Mouse (Mus musculus): ENCODE measurements around the gene Slc35e3. TPM values are rescaled to one million over a fixed set of nuclear protein-coding genes. Genes with fewer than 3 reads are reported as not detected.
A peak's percentile ranks its signal among the peaks of the same experiment; 100 is the strongest.
"Not testable (repeated sequence)": the region's sequence is repeated elsewhere in the genome, so short reads cannot be mapped to it uniquely, and the experiment has no call there.

The Slc35e3 gene
- total RNA-seq, 2 experiments from 2014 or later: 9.0 to 16.0 TPM

DNA sequence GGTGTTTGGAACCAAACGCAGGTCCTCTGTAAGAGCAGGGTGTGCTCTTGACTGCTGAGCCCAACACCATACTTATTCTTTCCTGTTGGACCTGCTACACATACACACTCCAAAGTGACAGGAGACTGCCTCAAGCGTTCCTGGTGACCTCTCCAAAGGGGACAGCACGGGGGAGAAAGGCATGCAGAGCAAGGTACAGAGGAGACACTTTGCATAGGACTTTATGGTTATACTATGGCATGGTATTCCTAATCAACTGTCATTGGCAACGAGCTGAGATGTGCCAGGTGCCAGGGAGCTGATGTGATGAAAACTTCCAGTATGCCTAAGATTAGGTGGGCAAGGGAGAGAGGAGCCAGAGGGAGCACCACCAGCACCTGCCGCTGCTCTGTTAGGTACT lies 9.6 kb downstream of the Slc35e3 start:
- ATAC-seq (replicated peaks; ENCODE audit: poor library complexity): no peak

DNA sequence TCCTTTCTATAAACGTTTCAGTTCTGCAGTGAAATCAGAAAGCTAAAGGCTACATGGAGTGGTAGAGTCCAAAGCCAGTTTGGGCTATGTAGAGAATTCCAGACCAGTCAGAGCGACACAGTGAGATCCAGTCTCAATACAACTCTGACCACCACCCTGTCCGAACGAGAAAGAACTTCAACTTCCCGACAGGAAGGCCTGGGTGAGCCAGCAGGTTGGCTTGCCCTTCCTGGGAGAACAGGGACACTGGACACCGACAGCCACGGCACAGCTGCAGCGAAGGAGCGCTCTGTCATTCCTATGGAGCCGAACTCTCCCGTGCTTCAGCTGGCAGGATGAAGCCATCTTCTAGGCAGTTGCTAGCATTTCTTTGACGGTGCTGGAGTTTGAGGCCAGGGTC lies 10.8 kb downstream of the Slc35e3 start:
- ATAC-seq (replicated peaks; ENCODE audit: poor library complexity): not testable (repeated sequence)

DNA sequence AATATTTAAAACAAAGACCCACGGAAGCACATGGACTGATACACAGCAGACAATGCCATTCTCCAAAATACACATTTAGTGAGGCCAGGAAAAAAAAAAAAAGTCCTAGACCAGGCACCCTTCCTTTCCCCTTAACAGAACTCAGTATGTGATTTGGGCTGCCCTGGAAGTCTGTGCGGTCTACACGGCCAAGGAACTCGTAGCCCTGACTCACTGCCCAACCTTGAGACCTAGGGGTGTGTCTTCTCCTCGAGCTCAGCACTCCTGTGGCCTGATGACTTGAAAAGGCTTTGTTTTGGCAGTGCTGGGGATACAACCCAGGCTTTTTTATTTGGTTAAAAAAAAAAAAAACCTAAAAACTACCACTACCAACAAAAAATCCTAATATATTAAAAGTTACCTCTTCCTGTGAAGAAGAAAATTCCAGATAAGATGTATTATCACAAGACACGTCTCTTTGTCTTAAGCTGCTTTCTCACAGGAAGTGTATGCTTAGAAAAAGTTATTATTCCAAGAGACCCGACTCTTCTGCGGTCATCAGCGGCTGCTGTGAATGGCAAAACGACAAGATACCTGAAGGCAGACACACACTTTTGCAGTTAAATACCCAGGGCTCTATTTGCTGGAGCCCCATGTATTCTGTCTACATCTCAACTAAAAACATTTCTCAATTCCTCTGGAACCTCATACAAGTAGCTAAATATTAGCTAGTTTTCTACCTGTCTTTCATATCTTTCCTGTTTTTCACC lies 11.9 kb downstream of the Slc35e3 start:
- ATAC-seq (replicated peaks; ENCODE audit: poor library complexity): not testable (repeated sequence)

DNA sequence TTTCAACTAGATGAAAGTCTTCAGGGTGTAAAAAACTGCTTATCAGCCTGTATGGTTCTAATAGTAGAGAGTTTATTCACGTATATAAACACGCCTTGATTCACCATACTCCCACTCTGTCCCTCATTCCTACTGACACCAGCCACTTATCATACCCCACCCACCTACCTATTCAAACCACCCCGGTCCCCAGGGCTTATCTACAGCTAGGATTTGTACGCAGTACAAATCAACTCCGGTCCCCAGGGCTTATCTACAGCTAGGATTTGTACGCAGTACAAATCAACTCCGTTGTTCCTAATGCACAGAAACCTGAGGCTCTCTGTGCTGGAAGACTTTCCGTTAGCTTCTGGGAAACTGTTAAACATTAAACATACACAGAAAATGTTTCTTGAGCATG lies 12.5 kb downstream of the Slc35e3 start:
- ATAC-seq (replicated peaks; ENCODE audit: poor library complexity): not testable (repeated sequence)

DNA sequence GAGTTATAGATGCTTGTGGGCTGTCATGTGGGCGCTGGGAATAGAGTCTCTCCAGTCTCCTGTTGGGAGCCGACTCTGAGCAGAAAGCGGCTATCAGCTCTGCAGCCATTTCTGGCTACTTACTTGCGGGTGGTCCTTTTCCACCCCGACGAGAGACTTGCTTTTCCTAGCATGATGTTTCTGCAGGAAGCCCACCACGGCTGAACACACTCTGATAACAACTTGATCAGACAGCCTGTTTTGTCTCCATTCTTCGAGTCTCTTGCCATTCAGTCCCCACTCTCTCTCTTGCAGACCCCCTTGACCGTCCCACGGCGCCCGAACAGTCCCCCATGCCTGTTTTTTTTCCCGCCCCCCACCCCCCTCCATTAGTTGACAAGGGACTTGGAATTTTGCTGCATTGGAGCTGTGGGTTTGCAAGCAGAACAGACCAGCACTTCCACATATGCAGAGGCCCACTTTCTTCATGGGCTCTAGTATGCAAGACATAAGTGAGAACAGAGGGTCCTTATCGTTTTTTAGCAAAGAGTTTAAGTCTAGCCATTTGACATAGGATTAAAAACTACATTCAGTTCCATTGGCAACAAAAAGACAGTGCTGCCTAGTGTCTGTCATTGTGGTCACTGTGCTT lies 13.1 kb downstream of the Slc35e3 start:
- no peak for ATAC-seq (replicated peaks; ENCODE audit: poor library complexity)

DNA sequence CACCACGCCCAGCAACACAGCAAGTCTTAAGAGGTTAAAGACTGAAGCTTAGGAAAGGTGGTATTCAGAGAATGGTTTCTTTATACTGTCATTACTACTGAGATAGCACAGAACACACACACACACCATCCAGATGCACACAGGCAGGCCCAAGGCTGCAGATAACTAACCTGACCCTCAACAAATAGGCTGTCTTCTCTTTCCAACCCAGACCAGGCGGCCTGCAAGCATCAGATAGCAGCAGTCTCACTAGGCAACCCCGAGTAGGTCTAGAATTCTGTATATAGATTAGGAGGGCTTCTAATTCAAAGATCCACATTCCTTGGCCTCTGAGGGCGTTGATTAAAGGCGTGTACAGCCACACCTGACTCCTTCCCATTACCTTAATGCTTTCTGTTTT lies 14.0 kb downstream of the Slc35e3 start:
- ATAC-seq (replicated peaks; ENCODE audit: poor library complexity): peak; percentile 86

DNA sequence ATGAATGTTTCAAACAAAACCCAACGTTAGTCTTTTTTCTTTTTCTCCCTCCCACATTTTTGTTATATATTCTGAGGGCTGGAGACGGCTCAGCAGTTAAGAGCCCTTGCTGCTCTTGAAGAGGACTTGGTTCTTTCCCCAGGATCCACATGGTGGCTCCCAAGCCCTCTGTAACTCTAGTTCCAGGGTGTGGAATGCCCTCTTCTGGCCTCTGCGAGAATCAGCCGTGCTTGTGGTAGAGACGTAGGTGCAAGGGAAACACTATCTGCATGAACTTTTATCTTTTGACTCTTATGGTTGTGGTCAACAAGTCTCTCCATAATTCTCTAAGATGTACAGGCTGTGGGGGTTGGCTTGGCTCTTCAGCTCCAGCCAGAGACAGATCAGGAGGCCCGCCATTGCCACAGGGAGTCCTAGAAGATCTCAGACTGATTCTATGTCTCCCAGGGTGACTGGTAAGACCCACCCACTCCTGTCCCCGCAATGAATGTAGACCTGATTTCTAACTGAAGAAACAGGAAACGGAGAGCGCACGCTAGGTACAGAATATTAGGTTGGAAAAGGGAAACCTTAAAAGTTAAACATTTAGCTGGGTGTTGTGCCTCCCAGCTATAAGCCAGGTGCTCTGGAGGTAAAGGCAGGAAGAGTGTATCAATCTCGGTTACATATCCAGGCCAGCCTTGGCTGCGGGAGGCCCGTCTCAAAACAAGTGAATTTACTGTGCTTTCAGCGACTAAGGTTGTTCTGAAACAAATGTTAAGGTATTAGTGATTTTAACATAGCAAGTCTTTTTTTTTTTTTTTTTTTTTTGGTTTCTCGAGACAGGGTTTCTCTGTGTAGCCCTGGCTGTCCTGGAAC lies 14.7 kb downstream of the Slc35e3 start:
- peak; percentile 77 for ATAC-seq (replicated peaks; ENCODE audit: poor library complexity)

DNA sequence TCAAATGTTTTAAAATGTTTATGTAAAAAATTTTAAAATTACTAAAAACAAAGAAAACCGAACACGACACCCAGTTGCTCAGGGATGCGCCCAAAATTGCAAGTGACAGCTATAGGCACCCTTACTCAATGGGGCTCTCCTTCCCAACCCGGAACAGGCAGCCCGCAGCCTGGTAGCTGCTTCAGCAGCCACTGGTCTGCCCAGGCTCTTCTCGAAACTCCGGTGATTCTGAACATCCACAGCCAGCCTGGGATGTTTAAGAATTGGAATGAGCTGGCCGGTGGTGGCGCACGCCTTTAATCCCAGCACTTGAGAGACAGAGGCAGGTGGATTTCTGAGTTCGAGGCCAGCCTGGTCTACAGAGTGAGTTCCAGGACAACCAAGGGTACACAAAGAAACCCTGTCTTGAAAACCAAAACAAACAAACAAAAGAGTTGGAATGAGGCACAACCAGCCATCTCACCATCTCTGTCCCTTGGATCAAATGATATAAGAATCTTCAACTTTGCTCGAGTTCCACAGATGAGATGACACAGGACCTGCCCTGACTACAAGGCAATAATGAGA lies 15.4 kb downstream of the Slc35e3 start:
- ATAC-seq (replicated peaks; ENCODE audit: poor library complexity): no peak

DNA sequence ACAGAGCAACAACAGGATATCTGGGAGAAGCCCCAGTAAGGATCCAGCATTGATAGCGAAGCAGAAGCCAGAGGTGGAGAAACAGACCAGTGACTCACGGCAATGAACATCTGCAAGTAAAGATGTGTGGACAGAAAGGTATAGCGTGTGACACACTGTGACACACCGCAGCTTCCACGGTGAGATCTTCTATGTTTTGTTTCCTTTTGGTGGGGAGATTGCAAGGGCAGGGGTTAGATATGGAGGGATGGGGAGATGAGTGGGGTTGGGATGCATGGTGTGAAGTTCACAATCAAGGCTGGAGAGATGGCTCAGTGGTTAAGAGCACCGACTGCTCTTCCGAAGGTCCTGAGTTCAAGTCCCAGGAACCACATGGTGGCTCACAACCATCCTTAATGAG lies 16.0 kb downstream of the Slc35e3 start:
- no peak for ATAC-seq (replicated peaks; ENCODE audit: poor library complexity)

DNA sequence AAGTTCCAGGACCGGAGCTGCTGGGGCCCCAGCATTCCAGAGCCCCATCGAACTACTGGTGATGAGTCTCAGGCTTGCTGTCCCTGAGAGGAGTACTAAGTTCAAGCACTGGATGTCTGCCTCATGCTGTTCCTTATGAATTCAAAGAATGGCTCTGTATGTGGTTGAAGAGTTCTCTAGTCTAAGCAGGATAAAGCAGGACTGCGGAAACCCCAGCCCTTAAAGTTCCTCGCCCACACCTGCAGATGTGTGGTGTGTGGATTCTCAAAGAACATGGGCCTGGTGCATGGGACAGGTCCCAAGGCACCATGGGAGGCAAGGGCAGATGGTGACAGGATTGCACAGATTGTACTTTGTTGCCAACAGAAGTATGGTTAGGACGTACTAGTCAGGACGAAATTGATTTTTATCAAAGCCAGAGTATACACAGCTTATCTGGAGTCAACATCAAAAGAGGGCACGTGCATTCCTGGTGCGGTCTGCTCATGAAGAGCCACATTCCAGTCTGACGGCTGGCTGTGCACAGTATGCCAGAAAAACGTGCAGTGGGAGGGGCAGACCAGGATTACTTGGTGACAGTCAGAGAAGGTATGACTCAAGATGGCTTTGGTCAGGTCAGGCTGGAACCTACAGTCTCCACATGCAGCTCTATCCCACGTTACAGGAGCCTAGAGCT lies 16.9 kb downstream of the Slc35e3 start:
- ATAC-seq (replicated peaks; ENCODE audit: poor library complexity): no peak

DNA sequence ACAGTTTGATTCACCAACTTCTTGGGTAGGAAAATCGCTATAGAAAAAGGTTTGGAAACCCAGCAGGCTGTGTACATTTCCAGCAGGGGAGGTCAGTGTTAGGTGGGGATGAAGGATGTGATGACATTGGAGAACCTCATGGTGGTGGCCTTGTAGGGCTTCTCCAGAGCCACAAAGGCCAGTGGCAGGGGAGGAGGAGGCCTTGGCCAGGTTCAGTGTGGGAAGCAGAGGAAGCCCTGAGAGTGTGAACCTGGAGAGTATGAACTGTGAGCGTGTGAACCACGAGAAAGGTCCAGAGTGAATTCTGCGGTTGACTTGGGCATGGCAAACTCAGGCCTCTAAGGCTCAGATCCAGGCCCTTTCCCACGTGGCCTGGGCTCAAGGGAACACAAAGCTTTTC lies 17.6 kb downstream of the Slc35e3 start:
- no peak for ATAC-seq (replicated peaks; ENCODE audit: poor library complexity)

DNA sequence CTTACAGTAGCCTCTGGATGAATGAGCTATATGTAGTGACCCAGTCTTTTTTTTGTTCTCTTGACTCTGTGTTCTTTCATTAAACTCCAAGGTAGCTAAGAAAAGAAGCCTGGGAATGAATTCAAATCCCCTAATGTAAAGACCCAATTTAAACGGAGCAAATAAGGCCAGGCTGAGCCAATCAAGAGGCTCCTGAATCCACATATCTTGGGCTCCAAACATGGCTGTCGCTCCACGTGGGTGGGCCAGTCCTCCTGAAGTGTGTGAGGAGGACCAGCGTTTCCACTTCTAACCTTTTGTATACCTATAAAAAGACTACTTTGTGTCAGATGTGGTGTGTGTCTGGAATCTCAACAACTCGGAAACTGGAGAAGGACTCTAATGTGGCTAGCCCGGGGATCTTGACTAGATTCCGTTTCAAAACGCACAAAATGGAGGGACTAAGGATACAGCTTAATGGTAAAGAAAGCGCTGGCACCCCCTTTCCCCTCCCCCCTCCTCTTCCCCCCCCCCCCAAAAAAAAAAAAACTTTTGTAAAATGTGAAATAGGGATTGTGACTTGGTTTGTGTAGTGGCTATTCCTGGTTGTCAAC lies 18.6 kb downstream of the Slc35e3 start:
- ATAC-seq (replicated peaks; ENCODE audit: poor library complexity): no peak

DNA sequence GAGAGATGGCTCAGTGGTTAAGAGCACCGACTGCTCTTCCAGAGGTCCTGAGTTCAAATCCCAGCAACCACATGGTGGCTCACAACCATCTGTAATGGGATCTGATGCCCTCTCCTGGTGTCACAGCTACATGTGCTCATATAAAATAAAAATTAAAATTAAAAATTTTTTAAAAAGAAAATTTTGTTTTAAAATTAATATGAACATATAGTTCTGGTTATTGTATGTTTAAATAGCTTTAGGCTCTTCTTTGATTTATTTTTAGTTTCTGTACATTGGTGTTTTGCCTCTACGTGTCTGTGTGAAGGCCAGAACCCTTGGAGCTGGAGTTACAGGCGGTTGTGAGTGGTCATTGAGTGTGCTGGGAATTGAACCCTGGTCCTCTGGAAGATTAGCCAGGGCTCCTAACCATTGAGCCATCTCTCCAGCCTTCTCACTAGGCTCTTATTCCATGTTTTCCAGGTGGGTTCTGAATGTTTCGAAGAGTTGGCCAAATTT lies 19.2 kb downstream of the Slc35e3 start:
- ATAC-seq (replicated peaks; ENCODE audit: poor library complexity): no peak

DNA sequence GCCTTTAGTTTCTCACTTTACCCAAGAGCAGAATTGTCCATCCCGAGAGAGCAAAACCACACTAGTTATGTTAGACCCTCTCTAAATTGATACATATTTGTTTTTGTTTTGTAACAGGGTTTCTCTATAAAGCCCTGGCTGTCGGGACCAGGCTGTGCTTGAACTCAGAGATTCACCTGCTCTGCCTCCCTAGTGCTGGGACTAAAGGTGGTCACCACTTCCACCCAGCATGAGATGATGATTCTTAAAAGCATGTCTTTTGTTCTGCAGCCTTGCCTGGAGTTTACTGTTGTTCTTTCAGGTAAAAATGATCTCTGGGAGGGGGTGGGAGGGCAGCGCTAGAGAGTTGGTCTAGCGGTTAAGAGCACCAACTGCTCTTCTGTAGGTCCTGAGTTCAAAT lies 19.8 kb downstream of the Slc35e3 start:
- no peak for ATAC-seq (replicated peaks; ENCODE audit: poor library complexity)

DNA sequence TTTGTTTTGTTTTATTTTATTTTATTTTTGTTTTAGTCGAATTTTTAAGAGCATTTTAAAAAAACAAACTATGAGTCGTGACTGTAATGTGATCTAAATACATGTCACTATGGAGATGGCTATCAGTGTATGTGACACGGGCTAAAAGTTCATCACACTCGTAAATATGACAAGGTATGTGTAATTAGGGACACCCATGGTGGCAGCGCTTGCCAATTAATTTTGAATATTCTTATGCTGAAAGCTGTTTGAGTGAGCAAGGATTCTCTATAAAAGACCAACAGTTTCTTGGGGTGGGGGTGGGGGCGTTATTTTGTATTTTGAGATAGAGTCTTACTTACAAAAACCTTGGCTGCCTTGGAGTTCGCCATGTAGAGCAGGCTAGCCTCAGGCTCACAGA lies 20.5 kb downstream of the Slc35e3 start:
- ATAC-seq (replicated peaks; ENCODE audit: poor library complexity): no peak

DNA sequence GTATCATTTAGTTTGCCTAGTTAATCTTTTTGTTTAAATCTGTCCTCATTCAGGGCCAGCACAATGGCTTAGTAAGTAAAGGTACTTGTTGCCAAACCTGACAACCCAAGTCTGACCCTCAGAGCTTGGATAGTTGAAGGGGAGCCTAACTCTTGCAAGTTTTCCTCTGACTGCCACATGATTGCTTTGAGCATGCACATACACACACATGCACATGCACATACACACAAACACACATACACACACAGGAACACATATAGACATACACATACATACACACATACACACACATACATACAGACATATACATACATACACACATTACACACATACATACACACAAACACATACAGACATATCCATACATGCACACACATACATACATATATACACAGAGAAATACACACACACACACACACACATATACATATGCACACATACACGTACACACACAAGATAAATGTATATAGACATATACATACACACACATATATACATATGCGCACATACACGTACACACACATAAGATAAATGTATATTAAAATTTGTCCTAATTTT lies 21.3 kb downstream of the Slc35e3 start:
- no peak for ATAC-seq (replicated peaks; ENCODE audit: poor library complexity)

DNA sequence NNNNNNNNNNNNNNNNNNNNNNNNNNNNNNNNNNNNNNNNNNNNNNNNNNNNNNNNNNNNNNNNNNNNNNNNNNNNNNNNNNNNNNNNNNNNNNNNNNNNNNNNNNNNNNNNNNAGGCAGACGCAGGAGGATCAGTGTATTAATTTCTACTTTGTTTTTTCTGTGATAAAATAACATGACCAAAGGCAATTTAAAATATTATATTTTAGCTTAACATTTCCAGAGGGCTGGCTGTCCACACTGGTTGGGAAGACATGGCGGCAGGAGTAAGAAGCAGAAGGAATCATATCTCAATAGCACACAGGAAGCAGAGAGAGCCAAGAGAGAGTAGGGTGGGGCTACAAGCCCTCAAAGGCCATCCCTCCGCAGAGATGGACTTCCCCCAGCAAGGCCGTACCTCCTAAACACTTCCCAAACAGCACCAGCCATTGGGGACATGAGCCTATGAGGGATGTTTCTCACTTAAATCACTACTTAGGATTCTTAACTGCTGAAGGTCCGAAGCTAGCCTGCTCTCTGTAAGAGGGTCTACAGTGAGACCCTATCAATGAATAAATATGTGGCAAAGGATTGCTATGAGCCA lies 21.9 kb downstream of the Slc35e3 start:
- ATAC-seq (replicated peaks; ENCODE audit: poor library complexity): 0 out of 2 replicates have a peak, but pooled peaks have one; percentile 31

DNA sequence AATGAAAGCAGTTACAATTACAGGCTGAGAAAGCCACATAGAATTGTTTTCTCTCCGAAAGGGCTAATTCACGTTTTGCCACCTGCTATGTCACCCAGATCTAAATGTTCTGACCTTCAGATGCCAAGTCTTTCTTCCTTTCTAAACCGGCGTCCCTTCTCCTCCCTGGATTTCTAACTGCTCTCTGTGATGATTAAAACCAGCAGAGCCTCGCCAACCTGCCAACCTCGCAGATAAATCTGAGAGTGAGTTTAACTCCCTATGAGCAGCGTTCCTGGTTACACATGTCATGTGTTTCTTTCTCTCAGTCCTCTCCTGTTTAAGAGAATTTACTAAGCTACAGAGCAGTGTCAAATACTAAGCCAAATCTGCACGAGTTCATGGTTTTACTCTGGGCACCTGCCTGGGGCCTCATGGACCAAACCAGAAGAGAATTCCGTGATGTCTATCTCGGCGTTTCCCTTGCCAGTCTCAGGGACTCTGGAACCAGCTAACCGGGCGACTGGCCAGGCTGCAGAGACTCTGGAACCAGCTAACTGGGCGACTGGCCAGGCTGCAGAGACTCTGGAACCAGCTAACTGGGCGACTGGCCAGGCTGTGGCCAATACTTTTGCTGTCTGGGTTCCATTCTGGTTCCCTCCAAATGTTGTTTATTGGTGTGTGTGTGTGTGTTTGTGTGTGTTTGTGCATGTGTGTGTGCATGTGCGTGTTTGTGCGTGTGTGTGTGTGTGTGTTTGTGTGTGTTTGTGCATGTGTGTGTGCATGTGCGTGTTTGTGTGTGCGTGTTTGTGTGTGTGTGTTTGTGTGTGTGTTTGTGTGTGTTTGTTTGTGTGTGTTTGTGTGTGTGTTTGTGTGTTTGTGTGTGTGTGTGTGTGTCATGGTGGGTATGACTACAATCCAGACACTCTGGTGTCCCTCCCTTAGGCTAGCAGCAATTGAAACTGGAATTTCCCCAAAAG lies 27.7 kb downstream of the Slc35e3 start:
- ATAC-seq (replicated peaks; ENCODE audit: poor library complexity): 0 out of 2 replicates have a peak, but pooled peaks have one; percentile 27
